Mouse (Mus musculus) mouse trophoblast stem cell (cell line): ENCODE results near the gene Fam102b.

Source experiments
- in situ Hi-C, 2 experiments: fragments of 300-500 bp; cut with MseI, MboI; formaldehyde crosslinking; loops; 2 replicates in 1 of 2; 3 replicates in 1 of 2; pipeline ENCODE4 v1.15.1; 2025

The Fam102b gene

DNA sequence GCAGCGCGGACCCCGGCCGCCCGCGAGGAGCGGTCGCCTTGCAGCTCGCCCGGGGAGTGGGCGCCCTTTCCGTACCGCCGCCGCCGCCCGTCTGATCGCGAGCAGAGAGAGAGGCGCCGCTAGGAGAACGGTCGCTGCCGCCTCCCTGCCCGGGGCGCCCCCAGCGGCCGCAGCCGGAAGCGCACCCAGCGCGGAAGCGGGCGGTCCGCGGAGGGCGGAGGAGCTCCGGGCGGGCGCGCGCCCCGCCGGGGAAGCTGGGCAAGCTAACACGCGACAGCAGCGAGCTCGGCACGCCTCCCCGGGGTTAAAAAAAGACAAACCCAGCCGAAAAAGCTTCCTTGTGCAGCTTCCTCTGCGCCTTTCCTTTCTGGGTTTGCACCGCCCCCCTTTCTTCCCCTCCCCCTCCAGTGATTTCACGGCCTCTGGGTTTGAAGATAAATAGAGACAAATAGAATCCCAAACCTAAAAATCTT is at the start of gene Fam102b:
Fam102b (minus strand) TSS at position 93 of the 473 bp plus-strand sequence.
- in situ Hi-C loops = loop anchor here in 1 of 2 experiments (5.0 kb wide), 1 partner anchor 35 kb away; no protein-coding TSS in a partner anchor

DNA sequence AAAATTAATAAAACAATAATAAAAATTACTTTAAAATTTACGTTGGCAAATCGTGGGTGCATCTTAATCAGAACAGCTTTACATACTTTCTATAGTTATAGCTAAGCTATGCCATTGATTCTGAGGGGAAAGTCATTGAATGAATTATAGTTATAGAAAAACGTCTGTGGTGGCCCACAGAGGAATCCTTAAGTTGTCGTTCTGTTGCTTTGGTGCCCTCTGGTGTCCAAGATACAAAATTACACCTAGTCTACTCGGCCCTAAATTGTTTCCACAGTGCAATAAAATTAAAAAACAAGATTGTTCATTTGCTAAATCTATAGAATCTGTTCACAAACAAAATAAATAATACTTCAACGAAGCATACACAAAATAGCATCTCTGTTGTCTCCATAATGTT is 35.6 kb upstream of the Fam102b start:
- in situ Hi-C loops = loop anchor here in 1 of 2 experiments (5.0 kb wide), 1 partner anchor 36 kb away; the partner anchor contains the start of gene Fam102b

DNA sequence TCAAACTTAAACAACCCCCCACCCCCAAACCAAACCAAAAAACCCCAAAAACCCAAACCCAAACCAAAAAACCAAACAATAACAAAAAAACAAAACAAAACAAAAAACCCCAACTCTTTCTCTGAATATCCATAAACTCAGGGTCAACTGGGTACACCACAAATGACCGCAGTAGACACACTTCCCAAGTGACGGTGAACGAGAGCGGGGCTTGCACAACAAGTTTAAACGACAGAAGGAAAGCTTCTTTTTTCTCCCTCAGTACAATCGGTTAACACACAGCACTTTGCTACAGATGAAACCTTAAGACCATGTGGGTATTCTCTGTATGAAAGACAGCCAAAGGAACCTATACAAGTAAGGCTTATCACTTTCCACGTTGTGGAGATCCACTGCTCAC is 35.0 kb upstream of the Fam102b start:
- in situ Hi-C loops = loop anchor here in 1 of 2 experiments (5.0 kb wide), 1 partner anchor 35 kb away; the partner anchor contains the start of gene Fam102b

- in situ Hi-C loops = loop anchor here in 1 of 2 experiments (5.0 kb wide), 1 partner anchor 33 kb away; the partner anchor contains the start of gene Fam102b
These were observed 32.5 kb upstream of the Fam102b start for GRCm38 (mm10) chr3:109059903-109060302.

DNA sequence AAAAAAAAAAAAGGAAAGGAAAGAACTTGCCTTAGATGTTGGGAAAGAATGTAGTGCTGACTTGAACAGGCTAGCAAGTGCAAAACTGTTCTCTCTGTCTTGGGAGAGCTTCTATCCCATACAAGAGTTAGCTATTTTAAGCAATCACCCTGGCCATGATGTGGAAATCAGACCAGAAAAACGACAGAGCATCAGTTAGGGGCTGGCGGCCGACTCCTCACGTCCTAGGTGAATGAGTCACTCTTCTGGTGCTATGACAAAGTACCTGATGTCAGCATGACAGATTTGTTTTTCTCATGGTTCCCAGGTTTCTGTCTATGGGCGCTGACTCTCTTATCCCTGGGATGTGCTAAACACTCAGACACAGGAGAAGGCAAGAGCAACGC is 24.5 kb upstream of the Fam102b start:
- in situ Hi-C loops = no loop called here

- in situ Hi-C loops = no loop called here
These were observed 23.9 kb upstream of the Fam102b start for GRCm38 (mm10) chr3:109051056-109051945.

DNA sequence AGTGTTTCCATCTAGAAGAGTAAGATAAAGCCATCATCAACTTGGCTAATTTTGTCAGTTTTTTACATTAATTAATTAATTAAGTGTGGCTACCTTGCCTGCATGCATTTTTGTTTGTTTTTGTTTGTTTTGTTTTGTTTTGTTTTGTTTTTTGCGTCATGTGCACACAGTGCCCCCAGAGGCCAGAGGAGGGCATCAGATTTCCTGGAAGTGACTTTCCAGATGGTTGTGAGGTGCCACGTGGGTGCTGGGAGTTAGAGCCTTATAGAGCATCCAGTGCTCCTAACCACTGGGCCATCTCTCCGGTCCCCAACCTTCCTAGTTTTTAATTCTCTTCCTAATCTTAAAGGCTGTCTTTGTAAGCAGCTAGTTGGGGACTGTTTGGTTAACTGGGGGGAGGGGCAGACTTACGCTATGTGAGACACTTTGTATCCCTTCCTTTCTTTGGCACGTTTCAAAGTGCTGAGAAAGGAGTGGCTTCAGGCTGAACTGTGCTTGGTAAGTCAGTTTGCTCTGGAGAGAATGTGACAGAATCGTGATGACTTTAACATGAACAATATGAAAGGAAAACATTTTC is 20.4 kb upstream of the Fam102b start:
- in situ Hi-C loops = no loop called here

DNA sequence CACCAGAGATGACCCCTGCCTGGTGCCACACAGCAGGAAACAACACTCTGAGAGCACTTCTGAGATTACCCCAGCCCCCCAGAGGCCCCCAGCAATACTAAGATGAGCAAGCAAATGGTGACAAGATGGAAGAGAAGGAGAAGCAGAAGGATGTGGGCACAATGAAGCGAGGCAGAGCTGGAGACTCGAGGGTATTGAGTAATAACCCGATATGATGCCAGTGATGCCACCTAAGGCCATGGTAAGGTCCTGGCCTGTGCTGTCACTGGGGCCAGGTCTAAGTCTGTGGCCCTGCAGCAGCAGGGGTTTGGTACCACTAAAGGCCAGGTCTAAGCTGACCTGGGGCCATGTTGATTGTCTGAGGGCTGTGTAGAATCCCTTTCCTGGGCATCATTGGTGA is 19.0 kb upstream of the Fam102b start:
- in situ Hi-C loops = no loop called here

DNA sequence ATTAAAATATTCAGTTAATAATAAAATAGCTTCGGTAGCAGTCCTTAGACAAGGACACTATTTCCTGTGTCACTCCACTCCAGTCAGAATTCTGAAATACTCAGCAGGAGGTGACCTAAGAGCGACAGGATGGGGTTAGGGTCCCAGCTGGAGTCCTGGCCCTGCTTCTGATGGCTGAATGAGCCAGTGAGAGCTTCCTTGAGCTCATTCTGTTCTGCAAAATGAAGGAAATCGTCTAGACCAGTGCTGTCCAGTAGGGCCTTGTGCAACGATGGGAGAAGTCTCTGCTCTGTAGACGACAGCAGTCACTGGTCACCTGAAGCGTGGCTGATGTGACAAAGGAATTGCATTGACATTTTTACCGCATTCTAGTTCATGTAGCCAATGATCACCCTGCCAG is 16.0 kb upstream of the Fam102b start:
- in situ Hi-C loops = no loop called here

- in situ Hi-C loops = no loop called here
These were observed 13.5 kb upstream of the Fam102b start for GRCm38 (mm10) chr3:109040908-109041307.

DNA sequence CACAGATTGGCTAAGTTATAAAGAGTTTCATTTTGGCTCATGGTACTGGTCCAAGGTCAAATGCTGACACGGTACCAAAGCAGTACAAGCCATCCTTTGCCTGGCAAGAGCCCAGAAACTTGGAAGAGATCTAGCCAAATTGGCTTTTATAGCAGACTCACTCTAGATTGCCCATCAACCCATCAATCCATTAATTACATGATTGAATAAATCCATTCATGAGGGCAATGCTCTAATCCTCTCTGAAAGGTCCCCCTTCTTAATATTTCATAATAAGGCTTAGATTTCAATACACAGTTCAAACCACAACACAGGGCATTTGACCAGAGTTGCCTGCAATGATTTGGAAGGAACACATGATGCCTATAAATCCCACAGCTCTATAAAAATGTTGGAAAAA is 7.0 kb upstream of the Fam102b start:
- in situ Hi-C loops = no loop called here

DNA sequence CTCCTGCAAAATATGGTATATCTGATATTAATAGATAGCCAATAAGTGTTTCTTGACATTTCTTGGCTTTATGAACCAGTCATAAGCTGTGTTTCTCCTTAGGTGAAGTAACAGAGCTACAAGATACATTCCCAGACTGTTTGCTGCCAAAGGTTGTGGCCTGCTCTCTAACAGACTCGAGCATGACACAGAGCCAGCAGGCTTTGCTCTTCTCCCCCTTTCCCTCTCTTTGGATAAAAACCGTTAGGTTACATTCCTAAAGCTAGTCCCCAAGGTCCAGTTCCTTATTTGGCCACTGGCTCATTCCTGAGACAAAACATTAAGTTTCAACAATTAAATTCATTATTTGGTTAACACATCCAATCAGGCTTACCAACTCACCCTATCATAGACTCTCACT is 4.9 kb upstream of the Fam102b start:
- in situ Hi-C loops = no loop called here

GRCm38 (mm10) chr3:109031626-109032025 is 4.2 kb upstream of the Fam102b start:
- in situ Hi-C loops = no loop called here

GRCm38 (mm10) chr3:109030817-109031216 is 3.4 kb upstream of the Fam102b start:
- in situ Hi-C loops = no loop called here

- in situ Hi-C loops = loop anchor here in 1 of 2 experiments (5.0 kb wide), 1 partner anchor 33 kb away; no protein-coding TSS in a partner anchor
These were observed 2.3 kb upstream of the Fam102b start for GRCm38 (mm10) chr3:109029661-109030060.

DNA sequence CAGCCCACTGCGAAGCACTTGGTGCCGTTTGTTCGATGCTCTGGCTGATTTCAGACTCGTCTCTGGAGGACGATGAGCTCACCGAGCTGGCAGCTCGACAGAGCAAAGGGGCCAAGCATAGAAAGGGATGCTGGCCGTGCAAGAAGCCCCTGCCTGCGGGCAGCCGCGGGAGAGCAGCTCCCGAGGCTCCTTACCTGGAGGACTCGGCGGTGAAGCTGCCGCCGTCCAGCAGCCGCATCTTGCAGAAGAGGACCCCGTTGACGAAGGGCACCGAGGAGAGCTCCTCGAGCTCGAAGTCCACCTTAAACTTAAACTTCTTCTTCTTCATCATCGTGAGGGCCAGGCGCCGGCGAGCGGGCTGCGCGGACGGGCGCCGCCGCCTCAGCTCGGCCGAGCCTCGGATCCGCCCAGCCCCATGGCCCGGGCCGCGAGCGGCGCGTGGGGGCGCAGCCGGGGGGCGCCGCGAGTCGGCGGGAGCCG is 376 bp downstream of the Fam102b start:
- in situ Hi-C loops = loop anchor here in 1 of 2 experiments (5.0 kb wide), 1 partner anchor 35 kb away; no protein-coding TSS in a partner anchor

DNA sequence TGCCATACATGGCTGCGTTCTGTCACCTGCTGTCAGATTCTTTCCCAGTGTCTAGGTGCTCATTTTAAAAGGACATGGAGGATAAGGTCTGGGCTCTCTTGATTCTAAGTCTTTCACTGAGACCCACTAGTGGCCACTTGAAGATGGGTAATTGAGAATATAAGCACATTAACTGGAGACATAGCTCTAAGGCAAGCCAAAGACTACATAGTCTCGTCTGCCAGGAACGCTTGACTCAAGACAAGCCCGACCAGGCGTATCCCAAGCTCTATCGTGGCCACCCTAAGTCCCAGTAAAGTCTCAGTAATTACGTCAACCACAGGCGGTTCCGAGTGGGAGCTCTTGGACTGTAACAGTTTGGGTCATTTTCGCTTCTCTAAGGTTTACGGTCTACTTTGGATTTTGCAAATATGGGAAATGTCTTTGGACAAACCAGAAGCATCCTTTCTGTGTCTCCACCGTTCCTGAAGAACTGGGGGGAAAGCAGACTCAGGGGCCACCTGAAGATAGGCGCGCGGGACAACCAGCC is 881 bp downstream of the Fam102b start:
- in situ Hi-C loops = loop anchor here in 1 of 2 experiments (5.0 kb wide), 1 partner anchor 36 kb away; no protein-coding TSS in a partner anchor

GRCm38 (mm10) chr3:109025579-109025978 is 1.8 kb downstream of the Fam102b start:
- in situ Hi-C loops = loop anchor here in 1 of 2 experiments (5.0 kb wide), 1 partner anchor 37 kb away; no protein-coding TSS in a partner anchor

GRCm38 (mm10) chr3:109023066-109023465 is 4.3 kb downstream of the Fam102b start:
- in situ Hi-C loops = no loop called here

DNA sequence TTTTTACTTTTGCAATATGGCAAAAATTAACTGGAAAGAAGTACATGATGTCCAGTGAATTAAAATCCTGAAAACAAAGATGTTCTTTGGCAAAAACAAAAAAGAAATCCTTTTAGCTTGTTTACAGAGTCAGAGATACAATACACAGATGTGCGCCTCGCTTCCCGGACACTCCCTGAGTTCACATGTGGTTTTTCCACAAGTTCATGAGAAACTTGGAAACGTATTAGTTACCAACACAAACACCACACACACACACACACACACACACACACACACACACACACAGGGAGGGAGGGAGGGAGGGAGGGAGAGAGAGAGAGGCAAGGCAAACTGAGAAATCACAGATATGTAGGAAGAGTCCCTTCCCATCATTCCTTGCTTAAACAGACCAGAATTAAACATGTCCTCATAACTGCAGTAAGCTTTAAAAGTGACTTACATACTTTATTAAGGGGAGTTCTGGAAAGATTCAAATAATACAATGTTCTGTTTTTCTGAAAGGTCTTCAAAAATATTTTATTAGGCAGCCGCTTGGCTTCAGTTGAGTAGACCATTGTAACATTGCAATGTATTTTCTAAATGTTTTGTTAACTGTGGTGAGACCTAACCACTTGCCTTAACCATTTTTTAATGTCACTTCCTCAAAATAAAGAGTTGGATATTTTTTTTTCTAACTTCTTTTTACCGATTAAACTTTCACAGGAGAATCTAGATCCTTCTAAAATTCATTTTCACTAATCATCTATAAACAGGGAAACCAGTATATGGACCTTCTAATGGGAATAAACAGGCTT is 5.5 kb downstream of the Fam102b start:
- in situ Hi-C loops = no loop called here

GRCm38 (mm10) chr3:109018336-109018735 is 9.1 kb downstream of the Fam102b start:
- in situ Hi-C loops = no loop called here
